Mouse (Mus musculus): ENCODE data around the gene Bend3.

Gene Bend3

DNA sequence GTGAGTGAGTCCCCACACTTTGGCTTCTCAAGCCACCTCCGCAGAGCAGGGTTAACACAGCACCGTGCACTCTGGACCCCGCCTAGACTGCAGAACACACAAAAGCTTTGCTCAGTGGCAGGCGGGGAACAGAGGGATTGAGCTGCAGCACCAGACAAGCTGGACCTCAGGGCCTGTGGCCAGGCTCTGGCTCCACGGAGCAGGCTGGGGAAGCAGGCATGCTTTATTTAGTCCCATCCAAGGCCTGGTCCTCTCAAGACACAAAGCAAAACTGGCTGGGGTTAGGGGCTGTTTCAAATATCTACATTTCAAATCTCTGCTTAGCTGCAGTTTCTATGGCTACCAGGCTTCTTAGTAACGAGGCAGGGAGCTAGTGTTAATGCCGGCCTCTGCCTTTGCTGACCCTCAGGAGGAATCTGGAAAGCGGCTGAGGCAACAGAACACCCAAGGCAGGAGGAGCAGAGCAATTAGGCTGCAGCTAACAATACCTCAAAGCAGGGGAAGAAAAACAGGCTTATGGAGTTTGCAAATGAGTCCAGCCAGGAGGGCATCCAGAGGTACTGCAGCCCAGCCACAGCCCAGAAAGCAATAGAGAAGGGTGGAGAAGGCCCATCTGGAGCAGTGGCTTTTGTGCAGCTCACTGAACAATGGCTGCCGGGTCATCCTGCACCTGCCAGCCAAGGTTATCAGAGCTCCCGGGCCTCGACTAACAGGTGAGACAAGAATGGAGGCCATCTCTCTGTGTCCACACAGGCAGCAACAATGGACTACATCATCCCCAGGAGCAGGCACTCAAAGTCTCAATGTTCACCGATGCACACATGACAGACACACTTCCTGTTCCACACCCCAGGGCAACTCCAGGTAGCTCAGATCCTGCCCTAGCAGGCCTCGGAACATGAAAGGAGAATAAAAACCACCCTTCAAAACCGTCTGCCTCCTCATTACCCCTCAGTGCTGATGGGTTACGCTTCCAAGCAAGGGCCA, 48.9 kb downstream of the Bend3 start:
- no peak for DNase-seq (ENCODE audit: low read depth, low spot score)

GRCm38 (mm10) chr10:43534382-43534781, 55.8 kb downstream of the Bend3 start:
- no peak for DNase-seq (ENCODE audit: low read depth, low spot score)

DNA sequence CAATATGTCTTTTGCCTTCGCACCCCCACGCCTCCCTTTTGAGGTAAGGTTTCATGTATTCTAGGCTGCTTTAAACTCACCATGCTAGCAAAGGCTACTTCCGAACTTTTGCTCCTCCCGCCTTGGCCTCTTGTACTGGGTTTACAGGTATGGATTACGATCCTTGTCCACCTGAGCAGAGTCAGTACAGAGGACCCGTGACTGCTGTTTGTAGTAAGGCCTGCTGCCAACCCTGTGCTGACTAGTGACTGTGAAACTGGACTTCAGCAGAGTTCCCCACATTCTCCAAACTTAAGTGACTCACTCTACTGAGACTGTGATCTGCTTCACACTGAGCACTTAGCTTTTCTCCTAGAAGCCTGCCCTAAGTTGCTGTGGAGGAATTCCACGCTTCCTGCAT, 59.0 kb downstream of the Bend3 start:
- DNase-seq (ENCODE audit: low read depth, low spot score): no peak

DNA sequence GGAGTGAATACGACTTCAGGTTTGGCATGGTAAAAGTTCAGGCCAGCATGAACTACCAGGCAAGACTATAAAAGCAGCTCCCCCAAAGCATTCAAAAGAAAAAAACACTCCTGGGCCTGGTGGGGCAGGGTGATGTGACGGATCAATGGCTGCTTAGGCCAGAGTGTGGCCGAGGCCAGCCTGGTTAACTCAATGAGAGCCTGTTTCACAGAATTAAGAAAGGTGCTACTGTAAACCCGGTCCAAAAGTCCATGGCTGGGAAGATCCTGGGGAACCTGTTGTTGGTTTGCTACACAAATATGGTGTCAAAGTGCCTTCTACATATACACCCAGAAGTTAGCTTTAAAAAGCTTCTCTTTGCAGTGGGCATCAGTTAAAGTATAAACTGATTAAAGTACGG, 60.2 kb downstream of the Bend3 start:
- no peak for DNase-seq (ENCODE audit: low read depth, low spot score)

GRCm38 (mm10) chr10:43539746-43540310, 61.2 kb downstream of the Bend3 start:
- no peak for DNase-seq (ENCODE audit: low read depth, low spot score)

DNA sequence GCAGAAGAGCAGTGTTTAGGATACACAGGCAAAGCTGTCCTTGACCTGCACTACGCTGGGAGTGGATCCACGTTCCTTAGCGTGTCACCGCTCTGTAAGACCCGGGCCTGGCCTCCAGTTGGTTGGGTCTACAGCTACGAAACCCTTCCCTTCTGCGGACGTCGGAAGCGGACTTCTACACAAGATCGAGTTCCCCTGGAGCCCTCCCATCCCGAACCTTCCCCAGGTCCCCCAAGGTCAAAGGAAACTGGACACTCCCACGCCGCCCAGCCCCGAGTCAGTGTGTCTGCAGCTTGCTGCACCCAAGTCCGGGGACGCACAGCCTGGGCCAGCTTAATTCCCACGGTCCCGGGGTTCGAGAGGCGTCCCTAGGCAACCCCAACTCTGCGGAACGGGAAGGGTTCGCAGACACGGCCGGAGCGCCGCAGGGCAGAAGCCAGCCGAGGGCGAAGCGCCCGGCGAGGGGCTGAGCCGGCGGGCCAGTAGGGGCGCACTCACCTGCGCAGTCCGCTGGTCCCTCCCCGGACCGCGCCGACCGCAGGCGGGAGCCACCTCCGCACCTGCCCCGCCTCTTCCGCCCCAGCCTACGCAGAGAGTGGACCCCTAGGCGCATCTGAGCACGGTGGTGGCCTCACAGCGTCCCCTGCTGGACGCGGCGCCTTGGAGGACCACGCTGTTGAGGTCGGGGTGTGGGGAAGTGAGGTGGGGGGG, 62.0 kb downstream of the Bend3 start, which contains the start of gene 1700021F05Rik:
TSS of gene 1700021F05Rik (minus strand) at position 553 of the 711 bp plus-strand sequence.
- peak; percentile 89 for DNase-seq (ENCODE audit: low read depth, low spot score)

GRCm38 (mm10) chr10:43541153-43541544, 62.5 kb downstream of the Bend3 start:
- DNase-seq (ENCODE audit: low read depth, low spot score): no peak

GRCm38 (mm10) chr10:43549411-43549810, 70.8 kb downstream of the Bend3 start:
- no peak for DNase-seq (ENCODE audit: low read depth, low spot score)

DNA sequence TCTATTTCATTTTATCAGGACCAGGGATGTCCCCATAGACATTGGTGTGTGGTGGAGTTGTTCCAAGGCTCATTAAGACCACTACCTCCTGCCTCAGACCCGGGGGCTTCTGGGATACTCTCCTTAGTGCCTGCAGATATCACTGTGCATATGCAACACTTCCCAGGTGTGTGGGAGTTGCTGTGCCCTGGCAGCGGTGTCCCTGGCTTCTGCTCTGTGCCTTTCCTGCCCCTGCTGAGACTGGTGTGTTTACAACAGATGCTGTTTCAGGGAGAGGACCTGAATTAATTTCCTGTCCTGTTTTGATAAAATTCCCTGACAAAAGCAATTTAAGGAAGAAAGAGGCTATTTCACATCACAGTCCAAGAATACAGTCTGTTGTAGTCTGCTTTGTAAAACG, 72.3 kb downstream of the Bend3 start:
- DNase-seq (ENCODE audit: low read depth, low spot score): no peak

DNA sequence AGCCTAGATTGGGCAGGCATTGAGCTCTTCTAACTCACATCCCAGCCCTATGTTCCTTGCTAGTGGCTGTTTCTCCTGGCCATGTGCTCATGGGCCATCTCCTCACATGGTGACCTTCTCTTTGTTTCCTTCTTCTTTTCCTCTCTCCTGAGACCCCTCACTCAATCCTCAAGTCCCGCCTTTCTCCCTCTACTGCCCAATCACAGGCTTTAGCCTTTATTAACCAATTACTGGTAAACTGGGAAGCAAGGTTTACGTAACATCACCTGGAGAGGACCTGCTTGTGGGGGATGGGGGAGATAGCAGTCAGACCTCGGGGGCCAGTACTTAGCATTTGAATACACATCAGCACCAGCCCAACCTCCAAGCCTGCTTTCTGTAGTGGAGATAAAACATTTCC, 72.8 kb downstream of the Bend3 start:
- DNase-seq (ENCODE audit: low read depth, low spot score): no peak

DNA sequence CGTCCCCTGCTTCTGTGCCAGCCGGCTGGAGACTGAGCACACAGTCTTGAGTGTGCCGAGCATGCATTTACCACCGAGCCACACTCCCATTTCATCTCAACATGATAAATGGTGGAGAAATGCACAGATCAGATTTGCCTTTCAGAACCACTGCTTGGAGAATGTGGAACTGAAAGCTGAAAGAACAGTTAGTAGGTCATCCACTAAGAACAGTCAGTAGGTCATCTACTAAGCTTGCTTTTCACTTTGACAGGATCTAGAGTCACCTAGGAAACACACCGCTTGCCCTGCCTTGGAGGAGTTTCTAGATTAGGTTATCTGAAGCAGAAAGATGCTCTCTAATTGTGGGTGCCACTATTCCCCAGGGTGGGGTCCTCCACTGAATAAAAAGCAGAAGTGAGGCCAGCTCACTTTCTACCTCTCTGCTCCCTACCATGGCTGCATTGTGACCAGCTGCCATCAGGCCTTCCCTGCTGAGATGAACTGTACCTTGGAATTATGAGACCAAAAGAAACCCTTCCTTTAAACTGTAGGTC, 79.1 kb downstream of the Bend3 start:
- no peak for DNase-seq (ENCODE audit: low read depth, low spot score)

DNA sequence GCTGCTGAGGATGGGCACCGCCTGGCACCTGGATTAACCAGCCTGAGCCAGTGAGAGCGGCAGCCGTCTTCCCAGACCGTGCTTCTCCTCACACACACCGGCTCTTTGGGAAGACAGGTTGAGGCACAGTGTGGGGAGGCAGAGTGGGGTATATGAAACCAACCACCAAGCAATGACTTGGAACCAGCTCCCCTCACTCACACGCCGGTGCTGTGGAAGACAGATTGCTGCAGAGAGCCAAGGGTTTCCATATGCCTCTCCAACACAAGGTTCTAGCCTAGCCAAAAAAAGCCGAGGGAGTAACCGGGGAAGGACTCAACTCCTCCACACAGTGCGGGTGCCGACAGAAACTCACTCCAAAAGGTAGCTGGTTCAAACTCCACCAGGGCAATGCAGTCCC, 80.7 kb downstream of the Bend3 start:
- no peak for DNase-seq (ENCODE audit: low read depth, low spot score)

- DNase-seq (ENCODE audit: low read depth, low spot score): no peak
These were observed 82.1 kb downstream of the Bend3 start for GRCm38 (mm10) chr10:43560765-43561164.

GRCm38 (mm10) chr10:43561311-43561710, 82.7 kb downstream of the Bend3 start:
- DNase-seq (ENCODE audit: low read depth, low spot score): no peak
